In genomic region chr5:107211830-107212370, GRCm38 (mm10) we compare ENCODE assay signal across 14 mouse cellular contexts.
"Had no signal": no experiment of that assay in that cellular context is flagged by ENCODE, and none has a peak within 500 bp of the region (broad histone marks: within the 10 kb centered on the region; RNA-seq: fewer than 3 reads in every experiment).

No protein-coding gene starts in this region.

- DNase-seq: kidney, adult 18-20 months; kidney, postnatal 10 days; kidney, postnatal 4 days; liver; liver, embryonic 13.5 days; liver, postnatal 0 days; lung, postnatal 14 days; thymus, postnatal 36 days had no signal

- H3K9me3 ChIP-seq: liver, embryonic 13.5 days; lung, embryonic 15.5 days; megakaryocyte, embryonic 14.5 days; midbrain, embryonic 15.5 days; neural tube, embryonic 12.5 days had no signal

- H3K27ac ChIP-seq: liver, embryonic 13.5 days; lung, embryonic 15.5 days; macrophage; midbrain, embryonic 15.5 days; neural tube, embryonic 12.5 days had no signal

- ATAC-seq: liver, postnatal 0 days; midbrain, embryonic 15.5 days had no signal

- H3K27me3 ChIP-seq: liver, embryonic 13.5 days; lung, embryonic 15.5 days; midbrain, embryonic 15.5 days; neural tube, embryonic 12.5 days had no signal

- H3K4me3 ChIP-seq: liver, embryonic 13.5 days; lung, embryonic 15.5 days; megakaryocyte, embryonic 14.5 days; midbrain, embryonic 15.5 days; neural tube, embryonic 12.5 days had no signal

- H3K36me3 ChIP-seq: liver, embryonic 13.5 days; midbrain, embryonic 15.5 days; neural tube, embryonic 12.5 days had no signal

- H3K4me1 ChIP-seq: megakaryocyte, embryonic 14.5 days; midbrain, embryonic 15.5 days; neural tube, embryonic 12.5 days had no signal

- H3K4me2 ChIP-seq: liver, embryonic 13.5 days; lung, embryonic 15.5 days; midbrain, embryonic 11.5 days; midbrain, embryonic 15.5 days; neural tube, embryonic 12.5 days had no signal

- H3K9ac ChIP-seq: liver, embryonic 13.5 days; liver, postnatal 0 days; lung, embryonic 15.5 days; midbrain, embryonic 15.5 days; neural tube, embryonic 12.5 days had no signal
